Mouse (Mus musculus) lung, adult 2 months (tissue): ENCODE results near the gene Igsf9b.

ENCODE experiments used
- CTCF ChIP-seq: fragments of 200-500 bp; IDR thresholded peaks from 2 replicates; pipeline ENCODE4 v1.5.1; 2011; ENCODE audit warnings: mild to moderate bottlenecking, low read length, control low read depth; ENCODE audit not compliant: insufficient read depth
- POLR2A ChIP-seq: fragments of 200-500 bp; IDR thresholded peaks from 2 replicates; pipeline ENCODE4 v1.6.1; 2011; ENCODE audit warnings: low read depth, mild to moderate bottlenecking, control low read depth, low read length, borderline replicate concordance; ENCODE audit errors: extremely low read depth

DNA sequence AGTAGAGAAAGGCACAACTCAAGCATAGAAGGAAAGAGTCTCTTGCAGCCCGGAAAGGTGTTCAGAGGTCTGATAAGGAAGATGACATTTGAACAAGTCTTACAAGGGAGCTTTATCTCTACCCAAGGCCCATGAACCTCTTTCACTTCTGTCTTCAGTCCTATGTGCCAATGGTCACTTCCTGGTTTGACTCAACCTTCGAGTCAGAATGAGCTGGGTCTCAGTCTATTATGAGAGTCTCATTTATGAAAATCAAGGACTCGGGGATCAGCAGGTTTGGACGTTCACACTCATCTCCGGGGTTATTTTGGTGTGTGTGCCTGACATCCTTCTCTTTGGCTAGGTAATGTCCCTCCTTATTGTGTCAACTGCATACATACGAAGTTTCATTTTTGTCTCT lies 58.9 kb downstream of the Igsf9b start:
- no peak for TF ChIP-seq CTCF
- TF ChIP-seq POLR2A: no peak
